Mouse (Mus musculus): Measurements from ENCODE around the gene Adh6b.

GRCm38 (mm10) chr3:138369546-138369945, 28.0 kb downstream of the Adh6b start:
- TF ChIP-seq TCF12 (IDR thresholded peaks at IDR 0.05; ENCODE audit: insufficient read depth, poor library complexity, severe bottlenecking), result no peak
- no peak for TF ChIP-seq POLR2A (IDR thresholded peaks at IDR 0.05; ENCODE audit: insufficient read length, low read depth)
- no peak for TF ChIP-seq E2F4 (IDR thresholded peaks at IDR 0.05; ENCODE audit: insufficient read depth)
- TF ChIP-seq MYOD1 (IDR thresholded peaks at IDR 0.05; ENCODE audit: control insufficient read depth in 1 of 3, insufficient read length in 2 of 3, low read depth in 2 of 3), result no peak
- no peak for TF ChIP-seq USF1 (IDR thresholded peaks at IDR 0.05; ENCODE audit: low read depth)
